Mouse (Mus musculus): ENCODE results near the gene Ces2g. TPM values are rescaled to one million over a fixed set of nuclear protein-coding genes. Genes with fewer than 3 reads are reported as not detected.

Ces2g gene
- total and polyA plus RNA-seq, 2 experiments from 2014 or later = 1.5 to 3.4 TPM

DNA sequence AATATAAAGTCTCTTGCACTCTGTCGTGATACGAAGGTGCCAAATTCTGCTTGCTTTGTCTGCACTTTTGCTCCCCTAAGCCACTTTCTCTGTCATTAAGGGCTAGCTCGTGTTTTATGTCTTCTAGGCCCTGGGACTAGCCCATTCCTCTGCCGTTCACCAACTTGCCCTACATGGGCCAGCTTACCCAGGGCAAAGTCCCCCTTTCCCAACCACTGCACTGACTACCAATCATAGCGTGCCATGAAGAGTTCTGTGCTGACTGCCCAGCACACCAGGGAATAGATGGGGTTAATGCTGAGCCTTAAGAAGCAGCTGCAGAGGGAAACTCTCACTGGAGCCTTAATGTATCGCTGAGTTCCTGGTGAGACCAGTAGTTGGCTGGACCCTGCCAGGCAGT is 36.7 kb downstream of the Ces2g start:
- H3K27me3 ChIP-seq (ENCODE audit: control insufficient read depth, insufficient read depth, low read length) = no peaks in the 10 kb centered on the region
- ATAC-seq (ENCODE audit: insufficient read depth, low read depth) (no peak), DNase-seq (ENCODE audit: low spot score) (no peak)
- WGBS = 68% methylated on average over 6 of the region's 6 CpGs
- no peak overlapping the region for H3K4me3 ChIP-seq (ENCODE audit: low read depth, low read length)
- no peak overlapping the region for H3K4me2 ChIP-seq (ENCODE audit: low read depth, low read length)
- TF ChIP-seq EP300 (IDR thresholded peaks at IDR 0.05; ENCODE audit: low read depth) (no peak), CTCF (IDR thresholded peaks at IDR 0.05; ENCODE audit: low read depth) (no peak)
- no peaks in the 10 kb centered on the region for H3K9me3 ChIP-seq (replicated peaks; ENCODE audit: control insufficient read depth, low read length)
- no peaks in the 10 kb centered on the region for H3K4me1 ChIP-seq (ENCODE audit: control insufficient read depth, insufficient read depth)
- H3K27ac ChIP-seq (ENCODE audit: low read depth) = no peak overlapping the region
- H3K9ac ChIP-seq (replicated peaks; ENCODE audit: low read depth, low read length) = no peak overlapping the region
- H3K36me3 ChIP-seq (replicated peaks; ENCODE audit: control insufficient read depth, insufficient read depth, low read length) = no peaks in the 10 kb centered on the region

DNA sequence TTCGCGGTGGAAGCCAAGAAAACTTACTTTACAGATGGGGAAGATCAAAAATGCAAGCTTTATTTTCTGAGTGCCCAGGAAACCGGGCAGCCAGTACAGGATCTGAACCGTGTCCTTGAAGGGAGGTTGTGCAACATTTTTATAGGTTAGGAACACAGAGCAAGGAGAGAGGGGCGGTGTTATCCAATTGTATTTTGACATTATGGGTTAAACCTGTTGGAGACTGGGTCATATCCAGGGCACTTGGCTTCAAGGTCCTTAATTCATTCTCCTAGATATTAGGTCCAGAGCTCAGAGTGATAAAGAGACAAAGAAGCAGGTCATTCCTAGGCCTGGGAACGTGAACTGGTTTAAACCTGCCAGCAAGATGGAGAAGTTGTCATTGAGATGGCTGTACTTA is 37.7 kb downstream of the Ces2g start:
- no peak for ATAC-seq (ENCODE audit: insufficient read depth, low read depth)
- Histone ChIP-seq H3K9ac (replicated peaks; ENCODE audit: low read depth, low read length) (no peak overlapping the region), H3K36me3 (replicated peaks; ENCODE audit: control insufficient read depth, insufficient read depth, low read length) (no peaks in the 10 kb centered on the region), H3K27me3 (ENCODE audit: control insufficient read depth, insufficient read depth, low read length) (no peaks in the 10 kb centered on the region), H3K4me3 (ENCODE audit: low read depth, low read length) (no peak overlapping the region), H3K27ac (ENCODE audit: low read depth) (no peak overlapping the region), H3K4me2 (ENCODE audit: low read depth, low read length) (no peak overlapping the region), H3K9me3 (replicated peaks; ENCODE audit: control insufficient read depth, low read length) (no peaks in the 10 kb centered on the region), H3K4me1 (ENCODE audit: control insufficient read depth, insufficient read depth) (no peaks in the 10 kb centered on the region)
- WGBS = 72% methylated on average over 6 of the region's 6 CpGs
- TF ChIP-seq CTCF (IDR thresholded peaks at IDR 0.05; ENCODE audit: low read depth) (no peak), EP300 (IDR thresholded peaks at IDR 0.05; ENCODE audit: low read depth) (no peak)
- DNase-seq (ENCODE audit: low spot score) = no peak

- no peak for TF ChIP-seq CTCF (IDR thresholded peaks at IDR 0.05; ENCODE audit: low read depth)
- Histone ChIP-seq H3K4me3 (ENCODE audit: low read depth, low read length) (no peak within 1 kb of the TSS), H3K36me3 (replicated peaks; ENCODE audit: control insufficient read depth, insufficient read depth, low read length) (no peaks in the 10 kb centered on the region), H3K9me3 (replicated peaks; ENCODE audit: control insufficient read depth, low read length) (no peaks in the 10 kb centered on the region), H3K9ac (replicated peaks; ENCODE audit: low read depth, low read length) (no peak within 1 kb of the TSS), H3K4me2 (ENCODE audit: low read depth, low read length) (no peak within 1 kb of the TSS), H3K4me1 (ENCODE audit: control insufficient read depth, insufficient read depth) (no peaks in the 10 kb centered on the region), H3K27me3 (ENCODE audit: control insufficient read depth, insufficient read depth, low read length) (no peaks in the 10 kb centered on the region), H3K27ac (ENCODE audit: low read depth) (no peak within 1 kb of the TSS)
- WGBS = 79% methylated on average over 7 of the region's 7 CpGs
- no peak for ATAC-seq (ENCODE audit: insufficient read depth, low read depth)
- no peak for DNase-seq (ENCODE audit: low spot score)
These were observed 39.1 kb downstream of the Ces2g start, which contains the start of gene Ces2h for GRCm38 (mm10) chr8:105000586-105000985. Gene Ces2h, plus strand, starts transcription at chr8:105000853.

GRCm38 (mm10) chr8:105010000-105010399 is 48.5 kb downstream of the Ces2g start:
- DNase-seq (ENCODE audit: low spot score) (no peak), ATAC-seq (ENCODE audit: insufficient read depth, low read depth) (no peak)
- no peak overlapping the region for H3K4me3 ChIP-seq (ENCODE audit: low read depth, low read length)
- H3K36me3 ChIP-seq (replicated peaks; ENCODE audit: control insufficient read depth, insufficient read depth, low read length) = no peaks in the 10 kb centered on the region
- no peaks in the 10 kb centered on the region for H3K4me1 ChIP-seq (ENCODE audit: control insufficient read depth, insufficient read depth)
- TF ChIP-seq EP300 (IDR thresholded peaks at IDR 0.05; ENCODE audit: low read depth) (no peak), CTCF (IDR thresholded peaks at IDR 0.05; ENCODE audit: low read depth) (no peak)
- H3K27me3 ChIP-seq (ENCODE audit: control insufficient read depth, insufficient read depth, low read length) = no peaks in the 10 kb centered on the region
- H3K4me2 ChIP-seq (ENCODE audit: low read depth, low read length) = no peak overlapping the region
- no peak overlapping the region for H3K9ac ChIP-seq (replicated peaks; ENCODE audit: low read depth, low read length)
- H3K27ac ChIP-seq (ENCODE audit: low read depth) = no peak overlapping the region
- 73% methylated on average over 2 of the region's 2 CpGs for WGBS
- no peaks in the 10 kb centered on the region for H3K9me3 ChIP-seq (replicated peaks; ENCODE audit: control insufficient read depth, low read length)

GRCm38 (mm10) chr8:105011136-105011535 is 49.6 kb downstream of the Ces2g start:
- H3K4me1 ChIP-seq (ENCODE audit: control insufficient read depth, insufficient read depth) = no peaks in the 10 kb centered on the region
- no peak overlapping the region for H3K4me3 ChIP-seq (ENCODE audit: low read depth, low read length)
- no peak overlapping the region for H3K4me2 ChIP-seq (ENCODE audit: low read depth, low read length)
- H3K27me3 ChIP-seq (ENCODE audit: control insufficient read depth, insufficient read depth, low read length) = no peaks in the 10 kb centered on the region
- H3K27ac ChIP-seq (ENCODE audit: low read depth) = no peak overlapping the region
- no peak overlapping the region for H3K9ac ChIP-seq (replicated peaks; ENCODE audit: low read depth, low read length)
- 69% methylated on average over 12 of the region's 12 CpGs for WGBS
- no peak for DNase-seq (ENCODE audit: low spot score)
- no peaks in the 10 kb centered on the region for H3K36me3 ChIP-seq (replicated peaks; ENCODE audit: control insufficient read depth, insufficient read depth, low read length)
- no peak for ATAC-seq (ENCODE audit: insufficient read depth, low read depth)
- TF ChIP-seq CTCF (IDR thresholded peaks at IDR 0.05; ENCODE audit: low read depth) = no peak
- TF ChIP-seq EP300 (IDR thresholded peaks at IDR 0.05; ENCODE audit: low read depth) = no peak
- no peaks in the 10 kb centered on the region for H3K9me3 ChIP-seq (replicated peaks; ENCODE audit: control insufficient read depth, low read length)

DNA sequence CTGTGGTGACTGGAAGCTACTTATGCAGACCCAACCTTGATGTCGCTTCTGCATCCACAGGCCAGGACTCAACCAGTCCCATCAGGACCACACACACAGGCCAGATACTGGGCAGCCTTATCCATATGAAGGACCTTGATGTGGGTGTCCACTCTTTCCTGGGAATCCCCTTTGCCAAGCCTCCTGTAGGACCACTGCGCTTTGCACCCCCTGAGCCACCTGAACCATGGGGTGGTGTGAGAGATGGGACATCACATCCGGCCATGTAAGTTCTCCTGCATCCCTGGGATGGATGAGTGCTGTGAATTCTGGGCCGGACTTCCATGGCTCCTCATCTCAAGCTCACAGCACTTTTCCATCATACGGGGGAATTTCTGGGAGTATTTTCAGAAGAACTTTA is 52.9 kb downstream of the Ces2g start:
- no peaks in the 10 kb centered on the region for H3K36me3 ChIP-seq (replicated peaks; ENCODE audit: control insufficient read depth, insufficient read depth, low read length)
- 86% methylated on average over 5 of the region's 5 CpGs for WGBS
- no peaks in the 10 kb centered on the region for H3K27me3 ChIP-seq (ENCODE audit: control insufficient read depth, insufficient read depth, low read length)
- H3K9me3 ChIP-seq (replicated peaks; ENCODE audit: control insufficient read depth, low read length) = no peaks in the 10 kb centered on the region
- H3K27ac ChIP-seq (ENCODE audit: low read depth) = no peak overlapping the region
- H3K4me2 ChIP-seq (ENCODE audit: low read depth, low read length) = no peak overlapping the region
- no peaks in the 10 kb centered on the region for H3K4me1 ChIP-seq (ENCODE audit: control insufficient read depth, insufficient read depth)
- H3K9ac ChIP-seq (replicated peaks; ENCODE audit: low read depth, low read length) = no peak overlapping the region
- ATAC-seq (ENCODE audit: insufficient read depth, low read depth) = no peak
- no peak for DNase-seq (ENCODE audit: low spot score)
- TF ChIP-seq CTCF (IDR thresholded peaks at IDR 0.05; ENCODE audit: low read depth) (no peak), EP300 (IDR thresholded peaks at IDR 0.05; ENCODE audit: low read depth) (no peak)
- no peak overlapping the region for H3K4me3 ChIP-seq (ENCODE audit: low read depth, low read length)

Other genes with a start within 250 kb of the Ces2g start
- gene Ces2a, start 227.7 kb upstream of the Ces2g start, total RNA-seq (2014; rRNA removed; ENCODE audit: low replicate concordance) = 0.42 TPM in 1 of 2 replicates, not detected in the other
- not detected in 2 replicates for gene Ces2a, start 227.7 kb upstream of the Ces2g start, polyA plus RNA-seq (2015; fragmentation: Nextera tagmentation; extraction: Ambion mirVana)
- not detected in 2 replicates for gene Ces2b, start 130.1 kb upstream of the Ces2g start, total RNA-seq (2014; rRNA removed; ENCODE audit: low replicate concordance)
- 0.05 TPM in 1 of 2 replicates, not detected in the other for gene Ces2b, start 130.1 kb upstream of the Ces2g start, polyA plus RNA-seq (2015; fragmentation: Nextera tagmentation; extraction: Ambion mirVana)
- gene Ces2c, start 114.7 kb upstream of the Ces2g start, total RNA-seq (2014; rRNA removed; ENCODE audit: low replicate concordance) = not detected in 2 replicates
- gene Ces2c, start 114.7 kb upstream of the Ces2g start, polyA plus RNA-seq (2015; fragmentation: Nextera tagmentation; extraction: Ambion mirVana) = not detected in 2 replicates
- 2.8 TPM in 1 of 2 replicates, not detected in the other for gene Ces2e, start 35.5 kb upstream of the Ces2g start, total RNA-seq (2014; rRNA removed; ENCODE audit: low replicate concordance)
- 0.58 and 0.66 TPM in 2 replicates for gene Ces2e, start 35.5 kb upstream of the Ces2g start, polyA plus RNA-seq (2015; fragmentation: Nextera tagmentation; extraction: Ambion mirVana)
- gene Ces2f, start 14.4 kb upstream of the Ces2g start, total RNA-seq (2014; rRNA removed; ENCODE audit: low replicate concordance) = 0.92 TPM in 1 of 2 replicates, not detected in the other
- gene Ces2f, start 14.4 kb upstream of the Ces2g start, polyA plus RNA-seq (2015; fragmentation: Nextera tagmentation; extraction: Ambion mirVana) = not detected in 2 replicates
- not detected in 2 replicates for gene Ces2h, start 39.1 kb downstream of the Ces2g start, total RNA-seq (2014; rRNA removed; ENCODE audit: low replicate concordance)
- gene Ces2h, start 39.1 kb downstream of the Ces2g start, polyA plus RNA-seq (2015; fragmentation: Nextera tagmentation; extraction: Ambion mirVana) = not detected in 2 replicates
- gene Ces3a, start 86.9 kb downstream of the Ces2g start, total RNA-seq (2014; rRNA removed; ENCODE audit: low replicate concordance) = not detected in 2 replicates
- gene Ces3a, start 86.9 kb downstream of the Ces2g start, polyA plus RNA-seq (2015; fragmentation: Nextera tagmentation; extraction: Ambion mirVana) = not detected in 2 replicates
- gene Ces3b, start 122.0 kb downstream of the Ces2g start, total RNA-seq (2014; rRNA removed; ENCODE audit: low replicate concordance) = 0.50 and 1.7 TPM in 2 replicates
- 0.16 and 0.34 TPM in 2 replicates for gene Ces3b, start 122.0 kb downstream of the Ces2g start, polyA plus RNA-seq (2015; fragmentation: Nextera tagmentation; extraction: Ambion mirVana)
- not detected in 2 replicates for gene Ces4a, start 170.1 kb downstream of the Ces2g start, total RNA-seq (2014; rRNA removed; ENCODE audit: low replicate concordance)
- gene Ces4a, start 170.1 kb downstream of the Ces2g start, polyA plus RNA-seq (2015; fragmentation: Nextera tagmentation; extraction: Ambion mirVana) = not detected in 2 replicates
- 50.0 and 70.0 TPM in 2 replicates for gene Cbfb, start 209.0 kb downstream of the Ces2g start, total RNA-seq (2014; rRNA removed; ENCODE audit: low replicate concordance)
- gene Cbfb, start 209.0 kb downstream of the Ces2g start, polyA plus RNA-seq (2015; fragmentation: Nextera tagmentation; extraction: Ambion mirVana) = 26.8 and 27.0 TPM in 2 replicates

Data from heart, postnatal 0 days (tissue).